Mouse (Mus musculus): ENCODE measurements around the gene B3gnt7. TPM values are rescaled to one million over a fixed set of nuclear protein-coding genes. Genes with fewer than 3 reads are reported as not detected.

Gene B3gnt7
- total and polyA plus RNA-seq, 2 experiments, result 0.31 TPM; not detected in 1

GRCm38 (mm10) chr1:86343087-86343645 lies 40.5 kb downstream of the B3gnt7 start:
- no peak for DNase-seq (ENCODE audit: extremely low read depth, low read depth, low spot score)
- TF ChIP-seq POLR2A (IDR thresholded peaks at IDR 0.05; ENCODE audit: extremely low read depth, insufficient read depth, low read length), result no peak
- no peak for TF ChIP-seq CTCF (IDR thresholded peaks at IDR 0.05; ENCODE audit: low read depth, low read length)
- 95% methylated on average over 1 of the region's 1 CpGs for WGBS

GRCm38 (mm10) chr1:86343969-86344861 lies 41.6 kb downstream of the B3gnt7 start:
- Histone ChIP-seq H3K4me3 (ENCODE audit: insufficient read depth, low read depth, low read length) (no peak overlapping the region), H3K36me3 (ENCODE audit: control insufficient read depth, insufficient read depth, low read length) (peaks cover 14% of the 10 kb centered on the region), H3K9ac (ENCODE audit: low read depth, low read length) (no peak overlapping the region), H3K79me2 (ENCODE audit: control insufficient read depth, insufficient read depth, low read length) (no peaks in the 10 kb centered on the region), H3K4me1 (ENCODE audit: control insufficient read depth, insufficient read depth, low read length) (no peaks in the 10 kb centered on the region), H3K27me3 (ENCODE audit: control insufficient read depth, insufficient read depth, low read length) (no peaks in the 10 kb centered on the region), H3K27ac (replicated peaks; ENCODE audit: insufficient read depth, low read depth, low read length) (no peak overlapping the region)
- no peak for DNase-seq (ENCODE audit: extremely low read depth, low read depth, low spot score)
- TF ChIP-seq CTCF (IDR thresholded peaks at IDR 0.05; ENCODE audit: low read depth, low read length) (no peak), POLR2A (IDR thresholded peaks at IDR 0.05; ENCODE audit: extremely low read depth, insufficient read depth, low read length) (no peak)
- 66% methylated on average over 4 of the region's 4 CpGs for WGBS

More at GRCm38 (mm10) chr1:86343087-86343645, 40.5 kb downstream of the B3gnt7 start:
- Histone ChIP-seq H3K27ac (replicated peaks; ENCODE audit: insufficient read depth, low read depth, low read length) (no peak overlapping the region), H3K79me2 (ENCODE audit: control insufficient read depth, insufficient read depth, low read length) (no peaks in the 10 kb centered on the region), H3K9ac (ENCODE audit: low read depth, low read length) (no peak overlapping the region), H3K36me3 (ENCODE audit: control insufficient read depth, insufficient read depth, low read length) (peaks cover 7% of the 10 kb centered on the region; the same call in 1 of the 2 replicates), H3K27me3 (ENCODE audit: control insufficient read depth, insufficient read depth, low read length) (no peaks in the 10 kb centered on the region), H3K4me3 (ENCODE audit: insufficient read depth, low read depth, low read length) (no peak overlapping the region), H3K4me1 (ENCODE audit: control insufficient read depth, insufficient read depth, low read length) (no peaks in the 10 kb centered on the region)

- Histone ChIP-seq H3K27ac (replicated peaks; ENCODE audit: insufficient read depth, low read depth, low read length) (no peak overlapping the region), H3K4me1 (ENCODE audit: control insufficient read depth, insufficient read depth, low read length) (no peaks in the 10 kb centered on the region), H3K4me3 (ENCODE audit: insufficient read depth, low read depth, low read length) (no peak overlapping the region), H3K27me3 (ENCODE audit: control insufficient read depth, insufficient read depth, low read length) (no peaks in the 10 kb centered on the region), H3K79me2 (ENCODE audit: control insufficient read depth, insufficient read depth, low read length) (no peaks in the 10 kb centered on the region), H3K36me3 (ENCODE audit: control insufficient read depth, insufficient read depth, low read length) (peaks cover 22% of the 10 kb centered on the region), H3K9ac (ENCODE audit: low read depth, low read length) (no peak overlapping the region)
- WGBS, result 89% methylated on average over 4 of the region's 4 CpGs
- no peak for DNase-seq (ENCODE audit: extremely low read depth, low read depth, low spot score)
- TF ChIP-seq CTCF (IDR thresholded peaks at IDR 0.05; ENCODE audit: low read depth, low read length) (no peak), POLR2A (IDR thresholded peaks at IDR 0.05; ENCODE audit: extremely low read depth, insufficient read depth, low read length) (no peak)
These were observed 42.4 kb downstream of the B3gnt7 start for GRCm38 (mm10) chr1:86345069-86345468.

GRCm38 (mm10) chr1:86345956-86346355 lies 43.3 kb downstream of the B3gnt7 start:
- H3K36me3 ChIP-seq (ENCODE audit: control insufficient read depth, insufficient read depth, low read length), result peaks cover 30% of the 10 kb centered on the region
- no peaks in the 10 kb centered on the region for H3K4me1 ChIP-seq (ENCODE audit: control insufficient read depth, insufficient read depth, low read length)
- 96% methylated on average over 4 of the region's 4 CpGs for WGBS
- no peaks in the 10 kb centered on the region for H3K27me3 ChIP-seq (ENCODE audit: control insufficient read depth, insufficient read depth, low read length)
- DNase-seq (ENCODE audit: extremely low read depth, low read depth, low spot score), result no peak
- H3K4me3 ChIP-seq (ENCODE audit: insufficient read depth, low read depth, low read length), result no peak overlapping the region
- no peaks in the 10 kb centered on the region for H3K79me2 ChIP-seq (ENCODE audit: control insufficient read depth, insufficient read depth, low read length)
- H3K27ac ChIP-seq (replicated peaks; ENCODE audit: insufficient read depth, low read depth, low read length), result no peak overlapping the region
- TF ChIP-seq POLR2A (IDR thresholded peaks at IDR 0.05; ENCODE audit: extremely low read depth, insufficient read depth, low read length) (no peak), CTCF (IDR thresholded peaks at IDR 0.05; ENCODE audit: low read depth, low read length) (no peak)
- no peak overlapping the region for H3K9ac ChIP-seq (ENCODE audit: low read depth, low read length)

GRCm38 (mm10) chr1:86346851-86347715 lies 44.5 kb downstream of the B3gnt7 start:
- 90% methylated on average over 3 of the region's 3 CpGs for WGBS
- no peak overlapping the region for H3K4me3 ChIP-seq (ENCODE audit: insufficient read depth, low read depth, low read length)
- no peaks in the 10 kb centered on the region for H3K79me2 ChIP-seq (ENCODE audit: control insufficient read depth, insufficient read depth, low read length)
- no peak overlapping the region for H3K27ac ChIP-seq (replicated peaks; ENCODE audit: insufficient read depth, low read depth, low read length)
- DNase-seq (ENCODE audit: extremely low read depth, low read depth, low spot score), result no peak
- no peak overlapping the region for H3K9ac ChIP-seq (ENCODE audit: low read depth, low read length)
- TF ChIP-seq POLR2A (IDR thresholded peaks at IDR 0.05; ENCODE audit: extremely low read depth, insufficient read depth, low read length) (no peak), CTCF (IDR thresholded peaks at IDR 0.05; ENCODE audit: low read depth, low read length) (no peak)
- no peaks in the 10 kb centered on the region for H3K27me3 ChIP-seq (ENCODE audit: control insufficient read depth, insufficient read depth, low read length)
- no peaks in the 10 kb centered on the region for H3K4me1 ChIP-seq (ENCODE audit: control insufficient read depth, insufficient read depth, low read length)
- peaks cover 42% of the 10 kb centered on the region for H3K36me3 ChIP-seq (ENCODE audit: control insufficient read depth, insufficient read depth, low read length)

All from liver, adult 2 months (tissue).